Mouse (Mus musculus): ENCODE results near the gene Rhag. TPM values are rescaled to one million over a fixed set of nuclear protein-coding genes. Genes with fewer than 3 reads are reported as not detected.

The Rhag gene
- total RNA-seq, 2 experiments from 2014 or later = 0.19 TPM; not detected in 1

DNA sequence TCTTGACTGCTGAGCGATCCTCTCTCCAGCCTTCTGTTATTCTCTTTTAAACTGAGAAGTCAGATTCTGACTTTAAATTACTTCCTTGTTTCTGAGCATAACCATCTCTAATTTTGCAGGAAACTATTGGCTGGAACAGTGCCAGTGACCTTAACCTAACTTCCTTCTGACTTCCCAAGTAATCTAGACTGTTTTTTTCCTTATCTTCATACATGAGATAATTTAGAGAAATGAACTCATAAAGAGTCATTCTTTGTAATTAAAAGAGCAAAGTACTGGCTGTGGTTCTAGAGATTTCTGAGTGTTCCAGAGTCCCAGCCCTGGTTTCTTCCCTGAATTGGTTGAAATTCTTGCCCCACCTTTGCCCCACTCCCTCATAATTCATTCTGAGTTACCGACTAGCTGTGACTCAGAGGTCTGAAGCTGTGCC lies 62.7 kb downstream of the Rhag start:
- peak; percentile 25 for ATAC-seq (replicated peaks; ENCODE audit: poor library complexity, severe bottlenecking)

DNA sequence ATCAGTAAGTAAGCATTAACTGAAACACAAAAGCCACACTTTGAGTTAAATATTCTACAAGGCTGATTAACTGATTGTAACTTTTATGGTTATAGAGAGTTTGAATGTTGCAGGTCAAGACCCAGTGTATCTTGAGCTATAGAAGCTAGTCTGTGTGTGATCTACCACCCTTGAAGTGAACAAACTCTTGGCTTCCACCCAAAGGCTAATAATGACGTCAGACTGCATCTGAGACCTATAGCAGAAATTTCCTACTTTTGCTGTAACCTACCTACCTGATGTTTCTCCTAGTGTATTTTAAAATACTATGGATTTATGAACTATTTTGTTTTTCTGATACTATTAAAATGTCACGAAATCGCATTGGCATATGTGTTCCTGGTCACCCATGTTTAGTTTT lies 63.8 kb downstream of the Rhag start:
- no peak for ATAC-seq (replicated peaks; ENCODE audit: poor library complexity, severe bottlenecking)

DNA sequence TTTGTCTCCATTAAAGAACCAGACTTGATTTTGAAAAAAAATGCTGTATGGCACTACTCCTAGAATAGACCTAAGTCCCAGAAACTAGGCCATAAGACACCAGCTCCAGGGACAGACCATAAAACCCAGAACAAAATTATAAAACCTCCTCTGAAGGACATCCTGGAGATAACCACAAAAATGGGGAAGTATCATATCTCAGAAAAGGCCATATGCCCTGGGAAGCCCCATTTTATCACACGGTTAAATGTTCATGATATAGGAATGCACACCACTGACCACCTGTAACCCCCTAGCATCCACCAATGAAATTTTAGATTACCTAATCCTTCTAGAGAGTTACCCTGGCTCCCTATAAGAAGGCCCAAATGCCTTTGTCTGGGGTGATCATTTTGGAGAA lies 64.6 kb downstream of the Rhag start:
- ATAC-seq (replicated peaks; ENCODE audit: poor library complexity, severe bottlenecking) = peak; percentile 50

- no peak for ATAC-seq (replicated peaks; ENCODE audit: poor library complexity, severe bottlenecking)
Observed at GRCm38 (mm10) chr17:40877741-40878140, 66.8 kb downstream of the Rhag start.

- peak; percentile 53 for ATAC-seq (replicated peaks; ENCODE audit: poor library complexity, severe bottlenecking)
Observed at GRCm38 (mm10) chr17:40879528-40879923, 68.6 kb downstream of the Rhag start.

DNA sequence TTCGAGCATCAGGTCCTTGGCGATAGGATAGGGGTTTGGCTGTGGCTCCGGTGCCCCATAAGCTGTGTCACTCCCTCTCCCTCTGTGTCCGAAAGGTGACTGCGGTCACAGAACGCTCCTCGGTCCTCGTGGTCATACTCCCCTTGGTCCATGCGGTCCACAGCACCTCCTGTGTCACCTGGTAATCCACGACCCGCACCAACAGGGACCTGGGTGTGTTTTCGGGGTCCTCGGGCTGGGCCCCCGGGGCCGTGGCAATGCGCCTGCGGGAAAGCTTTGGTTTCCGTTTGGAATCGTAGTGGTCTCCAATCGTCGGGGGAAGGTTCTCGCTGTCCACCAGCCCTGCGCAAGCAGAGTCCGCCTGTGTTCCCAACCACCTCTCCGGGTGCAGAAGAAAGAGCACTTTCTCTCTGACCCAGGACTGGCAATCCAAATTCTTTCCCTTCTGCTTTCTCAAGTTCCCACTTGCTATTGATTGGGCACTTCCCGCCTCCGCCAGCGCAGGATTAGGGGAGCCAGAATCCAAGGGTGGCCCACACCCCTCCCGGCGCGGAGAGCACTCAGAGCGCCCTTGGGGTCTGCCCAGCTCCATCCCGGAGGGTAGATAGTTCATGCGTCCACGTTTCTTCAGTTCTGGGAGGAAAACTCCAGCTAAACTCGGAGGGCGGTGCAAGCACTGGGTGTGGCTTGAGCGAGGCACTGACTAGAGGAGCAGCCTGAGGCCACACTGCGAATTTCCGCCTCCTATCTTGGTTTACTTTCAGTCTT lies 69.2 kb downstream of the Rhag start, which contains the start of gene 9130008F23Rik:
9130008F23Rik (minus strand) TSS at position 636 of the 768 bp plus-strand sequence.
- peak; percentile 66 for ATAC-seq (replicated peaks; ENCODE audit: poor library complexity, severe bottlenecking)

DNA sequence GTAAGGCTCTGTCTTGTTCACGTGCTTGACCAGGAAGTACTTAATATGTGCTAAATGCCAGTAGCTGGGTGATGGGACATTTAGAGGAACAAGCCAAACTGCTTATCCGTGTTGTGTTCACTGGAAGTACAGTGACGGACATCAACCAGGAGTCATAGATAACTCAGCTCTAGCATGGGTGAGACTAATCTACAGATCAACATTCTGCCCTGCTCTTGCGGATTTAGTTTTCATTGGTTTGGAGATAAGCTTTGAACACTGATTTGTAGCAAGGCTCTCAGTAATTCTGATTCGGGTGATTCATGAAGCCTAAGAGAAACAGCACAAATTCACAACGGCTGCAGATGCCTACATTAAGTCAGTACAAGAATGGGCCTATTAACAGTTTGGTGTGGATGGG lies 71.2 kb downstream of the Rhag start:
- no peak for ATAC-seq (replicated peaks; ENCODE audit: poor library complexity, severe bottlenecking)

DNA sequence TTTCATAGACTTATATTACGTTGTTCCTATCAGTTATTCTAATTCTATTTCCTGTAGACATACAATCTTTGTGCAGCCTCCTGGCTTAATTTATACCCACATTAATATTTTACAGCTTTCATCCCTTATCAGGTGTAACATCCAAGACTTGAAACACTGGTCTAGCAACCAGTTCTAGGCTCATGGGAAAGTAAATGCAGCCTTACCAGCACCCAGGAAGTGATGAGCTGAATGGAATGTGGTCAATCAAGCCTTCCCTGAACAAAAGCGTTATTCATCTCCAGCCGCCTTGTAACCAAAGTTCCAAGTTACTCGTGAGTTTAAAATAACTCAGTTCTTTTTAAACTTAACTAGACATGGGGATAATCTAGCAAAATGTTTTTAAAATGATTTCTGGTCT lies 74.2 kb downstream of the Rhag start:
- ATAC-seq (replicated peaks; ENCODE audit: poor library complexity, severe bottlenecking) = no peak

GRCm38 (mm10) chr17:40887849-40888536 lies 77.1 kb downstream of the Rhag start:
- ATAC-seq (replicated peaks; ENCODE audit: poor library complexity, severe bottlenecking) = no peak

Other genes starting within 250 kb of the Rhag start
- gene Esp6, start 249.6 kb upstream of the Rhag start, total RNA-seq (2014; fragmentation: Nextera tagmentation) = not detected in 2 replicates
- not detected in 2 replicates for gene Esp6, start 249.6 kb upstream of the Rhag start, total RNA-seq (2017)
- not detected in 2 replicates for gene Esp4, start 212.5 kb upstream of the Rhag start, total RNA-seq (2014; fragmentation: Nextera tagmentation)
- not detected in 2 replicates for gene Esp4, start 212.5 kb upstream of the Rhag start, total RNA-seq (2017)
- not detected in 2 replicates for gene Esp3, start 179.1 kb upstream of the Rhag start, total RNA-seq (2014; fragmentation: Nextera tagmentation)
- not detected in 2 replicates for gene Esp3, start 179.1 kb upstream of the Rhag start, total RNA-seq (2017)
- not detected in 2 replicates for gene Esp1, start 84.0 kb upstream of the Rhag start, total RNA-seq (2014; fragmentation: Nextera tagmentation)
- not detected in 2 replicates for gene Esp1, start 84.0 kb upstream of the Rhag start, total RNA-seq (2017)
- not detected in 2 replicates for gene Crisp2, start 4.1 kb upstream of the Rhag start, total RNA-seq (2014; fragmentation: Nextera tagmentation)
- gene Crisp2, start 4.1 kb upstream of the Rhag start, total RNA-seq (2017) = 0.88 TPM in 1 of 2 replicates, not detected in the other
- gene 9130008F23Rik, start 69.4 kb downstream of the Rhag start, total RNA-seq (2014; fragmentation: Nextera tagmentation) = 3.0 and 5.0 TPM in 2 replicates
- 5.6 and 6.2 TPM in 2 replicates for gene 9130008F23Rik, start 69.4 kb downstream of the Rhag start, total RNA-seq (2017)
- gene Glyatl3, start 103.2 kb downstream of the Rhag start, total RNA-seq (2014; fragmentation: Nextera tagmentation) = not detected in 2 replicates
- gene Glyatl3, start 103.2 kb downstream of the Rhag start, total RNA-seq (2017) = not detected in 2 replicates
- gene Mut, start 123.6 kb downstream of the Rhag start, total RNA-seq (2014; fragmentation: Nextera tagmentation) = 14.1 and 18.6 TPM in 2 replicates
- gene Mut, start 123.6 kb downstream of the Rhag start, total RNA-seq (2017) = 32.7 and 36.8 TPM in 2 replicates
- 24.4 and 48.7 TPM in 2 replicates for gene Cenpq, start 123.9 kb downstream of the Rhag start, total RNA-seq (2014; fragmentation: Nextera tagmentation)
- gene Cenpq, start 123.9 kb downstream of the Rhag start, total RNA-seq (2017) = 42.3 and 60.0 TPM in 2 replicates